Mouse (Mus musculus) liver, embryonic 16.5 days (tissue): Measurements from ENCODE around the gene Fgf8. TPM values are rescaled to one million over a fixed set of nuclear protein-coding genes. Genes with fewer than 3 reads are reported as not detected.

Source experiments
- ATAC-seq: fragments of 200-750 bp; cut with Nextera tagmentation; 2 replicates; pipeline ENCODE4 v1.8.0; 2017; ENCODE audit warnings: low read depth, mild to moderate bottlenecking, moderate number of reproducible peaks, moderate library complexity
- H3K27ac ChIP-seq: fragments of 300-500 bp; sonication (generic); 2 replicates; pipeline ENCODE4 v1.5.1; 2014; ENCODE audit warnings: mild to moderate bottlenecking, low read length
- H3K27me3 ChIP-seq: fragments of 300-500 bp; sonication (generic); 2 replicates; pipeline ENCODE4 v1.6.1; 2014; ENCODE audit warnings: low read depth, low read length, mixed read lengths; ENCODE audit not compliant: control insufficient read depth, insufficient read depth
- H3K36me3 ChIP-seq: fragments of 300-500 bp; sonication (generic); 2 replicates; pipeline ENCODE4 v1.6.1; 2014; ENCODE audit warnings: mild to moderate bottlenecking; ENCODE audit not compliant: control insufficient read depth, insufficient read depth
- H3K4me1 ChIP-seq: fragments of 300-500 bp; sonication (generic); 2 replicates; pipeline ENCODE4 v1.6.1; 2014; ENCODE audit warnings: low read depth, low read length, mixed read lengths; ENCODE audit not compliant: control insufficient read depth
- H3K4me2 ChIP-seq: fragments of 300-500 bp; sonication (generic); 2 replicates; pipeline ENCODE4 v1.6.1; 2014; ENCODE audit warnings: low read depth, low read length, mixed read lengths
- H3K4me3 ChIP-seq: fragments of 300-500 bp; sonication (generic); 2 replicates; pipeline ENCODE4 v1.5.1; 2014; ENCODE audit warnings: low read depth, mild to moderate bottlenecking, low read length
- H3K9ac ChIP-seq: fragments of 300-500 bp; sonication (generic); 2 replicates; pipeline ENCODE4 v1.6.1; 2014; ENCODE audit warnings: low read depth, low read length
- H3K9me3 ChIP-seq: fragments of 300-500 bp; sonication (generic); replicated peaks from 2 replicates; pipeline ENCODE4 v1.6.1; 2016; ENCODE audit warnings: low read length; ENCODE audit not compliant: control insufficient read depth
- WGBS: fragments of 180-500 bp; shearing (Covaris S2); extraction: QIAGEN DNeasy Blood & Tissue Kit; methylation state at CpG from one replicate; pipeline ENCODE4 v1.1.7; 2014; ENCODE audit not compliant: insufficient replicate concordance; 5-methylcytosine and 5-hydroxymethylcytosine counted together
- polyA plus RNA-seq: library from polyadenylated mRNA; unstranded; fragments of >200 nt; fragmentation: Nextera tagmentation; extraction: Ambion mirVana; gene quantifications from 2 replicates; pipeline ENCODE4 v1.2.1, GENCODE M21; 2015

Fgf8 gene
- polyA plus RNA-seq, 1 experiment from 2014 or later, result not detected

DNA sequence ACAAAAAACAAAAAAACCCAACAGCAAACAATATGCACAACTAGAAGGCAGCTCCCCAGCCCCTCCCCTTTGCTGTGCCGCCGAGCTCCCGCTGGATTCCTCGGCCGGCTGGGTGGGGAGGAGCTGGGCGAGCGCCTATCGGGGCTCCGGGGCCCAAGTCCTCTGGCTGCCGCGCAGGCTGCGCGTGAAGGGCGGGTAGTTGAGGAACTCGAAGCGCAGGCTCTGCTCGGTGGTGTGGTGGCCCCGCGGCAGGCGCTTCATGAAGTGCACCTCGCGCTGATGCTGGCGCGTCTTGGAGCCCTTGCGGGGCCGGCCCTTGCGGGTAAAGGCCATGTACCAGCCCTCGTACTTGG is 5.9 kb downstream of the Fgf8 start:
- peaks cover 7% of the 10 kb centered on the region for H3K4me1 ChIP-seq
- H3K4me2 ChIP-seq, result peak overlapping the region; percentile 36; the same call in 1 of the 2 replicates
- H3K4me3 ChIP-seq, result no peak overlapping the region
- ATAC-seq, result peak; percentile 50
- H3K9me3 ChIP-seq, result no peaks in the 10 kb centered on the region
- no peak overlapping the region for H3K27ac ChIP-seq
- peaks cover 93% of the 10 kb centered on the region for H3K27me3 ChIP-seq
- H3K36me3 ChIP-seq, result no peaks in the 10 kb centered on the region
- WGBS, result under 1% methylated on average over 28 of the region's 28 CpGs
- H3K9ac ChIP-seq, result no peak overlapping the region

DNA sequence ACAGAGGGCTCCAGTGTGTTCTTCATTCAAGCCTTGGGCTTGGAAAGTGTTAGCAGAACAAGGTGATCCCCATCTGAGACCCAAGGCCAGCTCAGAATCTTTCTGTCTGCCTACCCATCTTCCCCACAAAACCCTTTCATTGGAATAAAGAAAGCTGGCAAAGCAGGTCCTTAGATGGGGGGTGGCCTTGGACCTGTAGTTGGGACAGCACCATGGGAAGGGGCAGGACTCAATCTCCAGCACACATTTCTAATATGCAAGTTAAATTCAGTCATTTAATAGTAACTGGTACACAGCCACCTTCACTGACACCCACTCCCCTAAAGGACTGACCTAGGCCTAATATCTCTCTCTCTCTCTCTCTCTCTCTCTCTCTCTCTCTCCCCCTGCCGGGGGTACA is 6.5 kb downstream of the Fgf8 start:
- Histone ChIP-seq H3K9ac (no peak overlapping the region), H3K4me3 (no peak overlapping the region), H3K4me2 (no peak overlapping the region), H3K27ac (no peak overlapping the region), H3K9me3 (no peaks in the 10 kb centered on the region), H3K36me3 (no peaks in the 10 kb centered on the region), H3K4me1 (peaks cover 7% of the 10 kb centered on the region), H3K27me3 (peaks cover 89% of the 10 kb centered on the region)
- 53% methylated on average over 1 of the region's 1 CpGs for WGBS
- ATAC-seq, result no peak

DNA sequence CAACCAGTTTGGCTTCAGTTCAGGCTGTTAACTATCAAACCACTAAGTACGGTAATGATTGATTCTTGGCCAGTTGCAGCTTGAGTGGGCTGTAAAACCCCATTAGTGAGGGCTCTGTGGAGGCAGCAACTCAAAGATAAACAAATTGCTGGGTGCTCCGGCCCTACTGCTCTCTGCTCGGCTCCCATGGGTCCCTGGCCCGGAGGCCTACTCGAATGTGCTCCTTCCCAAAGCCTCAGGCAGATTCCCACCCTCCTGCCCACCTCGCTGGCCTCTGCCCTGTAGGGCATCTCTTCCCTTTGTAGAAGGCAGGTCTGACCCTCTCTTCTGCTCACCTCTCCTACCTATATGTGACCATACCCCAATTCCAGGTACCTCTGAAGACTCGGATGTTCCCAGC is 8.0 kb downstream of the Fgf8 start:
- no peak overlapping the region for H3K4me3 ChIP-seq
- H3K9me3 ChIP-seq, result no peaks in the 10 kb centered on the region
- no peak overlapping the region for H3K27ac ChIP-seq
- H3K4me1 ChIP-seq, result peaks cover 7% of the 10 kb centered on the region
- peaks cover 75% of the 10 kb centered on the region for H3K27me3 ChIP-seq
- WGBS, result 48% methylated on average over 7 of the region's 7 CpGs
- H3K9ac ChIP-seq, result no peak overlapping the region
- no peak overlapping the region for H3K4me2 ChIP-seq
- no peak for ATAC-seq
- no peaks in the 10 kb centered on the region for H3K36me3 ChIP-seq

DNA sequence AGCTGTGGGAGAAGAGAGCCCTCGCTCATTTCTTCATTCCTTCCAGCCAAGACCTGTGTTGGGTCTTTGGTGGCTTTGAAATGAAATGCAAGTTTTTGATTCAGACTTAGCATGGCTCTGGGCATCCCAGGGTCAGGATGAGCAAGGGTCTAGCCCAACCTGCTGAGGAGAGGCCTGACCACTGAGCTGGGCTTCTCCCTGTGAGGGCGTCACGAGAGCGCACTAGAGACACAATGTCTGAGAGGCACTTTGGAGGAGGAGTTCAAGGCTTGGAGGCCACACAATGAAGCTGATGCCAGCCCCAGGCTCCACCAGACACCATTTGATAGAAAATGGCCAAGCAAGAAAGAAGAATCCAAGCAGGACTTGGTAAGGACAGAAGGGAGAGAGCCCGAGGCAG is 8.5 kb downstream of the Fgf8 start:
- no peaks in the 10 kb centered on the region for H3K36me3 ChIP-seq
- no peak overlapping the region for H3K4me2 ChIP-seq
- H3K27me3 ChIP-seq, result peaks cover 70% of the 10 kb centered on the region
- no peak overlapping the region for H3K9ac ChIP-seq
- 69% methylated on average over 5 of the region's 5 CpGs for WGBS
- H3K4me3 ChIP-seq, result no peak overlapping the region
- H3K27ac ChIP-seq, result no peak overlapping the region
- no peaks in the 10 kb centered on the region for H3K9me3 ChIP-seq
- no peak for ATAC-seq
- H3K4me1 ChIP-seq, result peaks cover 7% of the 10 kb centered on the region

DNA sequence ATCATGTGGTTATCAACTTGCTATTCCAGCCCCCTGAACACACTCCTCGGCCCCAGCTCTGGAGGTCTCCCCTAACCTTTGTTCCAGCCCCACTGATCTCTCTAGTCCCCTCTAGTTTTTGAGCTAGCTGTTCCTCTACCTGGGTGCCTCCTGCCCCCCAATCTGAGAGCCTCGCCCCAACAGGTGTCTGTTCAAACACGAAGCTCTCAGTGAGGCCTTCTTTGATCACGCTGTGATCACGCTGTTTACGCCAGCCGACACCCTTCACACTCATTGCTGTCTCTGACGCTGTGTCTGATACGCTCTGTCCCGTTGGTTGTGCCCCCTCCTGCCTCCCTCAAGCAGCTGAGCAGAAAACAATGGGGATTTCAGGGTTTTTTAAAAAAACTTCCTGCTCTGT is 9.2 kb downstream of the Fgf8 start:
- H3K9ac ChIP-seq, result no peak overlapping the region
- H3K9me3 ChIP-seq, result no peaks in the 10 kb centered on the region
- no peak overlapping the region for H3K4me2 ChIP-seq
- H3K4me3 ChIP-seq, result no peak overlapping the region
- H3K27me3 ChIP-seq, result peaks cover 63% of the 10 kb centered on the region
- H3K36me3 ChIP-seq, result no peaks in the 10 kb centered on the region
- no peak overlapping the region for H3K27ac ChIP-seq
- WGBS, result 31% methylated on average over 10 of the region's 10 CpGs
- H3K4me1 ChIP-seq, result peaks cover 7% of the 10 kb centered on the region
- no peak for ATAC-seq

DNA sequence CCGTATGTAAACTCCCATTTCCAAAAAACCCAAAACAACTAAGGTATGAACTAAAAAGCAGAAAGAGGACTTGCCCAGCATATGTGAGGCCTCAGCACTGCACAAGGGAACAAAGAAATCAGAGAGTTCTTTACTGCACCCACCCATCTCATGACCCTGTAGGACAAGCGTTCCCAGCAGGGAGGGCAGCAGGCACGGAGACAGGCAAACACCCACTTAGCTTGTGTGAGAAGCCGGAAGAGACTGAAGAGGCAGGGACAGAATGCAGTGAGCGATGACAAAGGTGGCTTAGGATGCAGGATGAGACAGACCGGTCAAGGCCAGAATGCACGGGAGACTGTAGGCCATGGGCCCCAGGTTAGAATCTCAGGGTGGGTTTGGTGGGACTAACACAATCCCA is 11.1 kb downstream of the Fgf8 start:
- Histone ChIP-seq H3K9me3 (no peaks in the 10 kb centered on the region), H3K27ac (no peak overlapping the region), H3K36me3 (no peaks in the 10 kb centered on the region), H3K27me3 (peaks cover 44% of the 10 kb centered on the region), H3K4me2 (no peak overlapping the region), H3K4me3 (no peak overlapping the region), H3K9ac (no peak overlapping the region), H3K4me1 (no peaks in the 10 kb centered on the region)
- no peak for ATAC-seq
- 73% methylated on average over 7 of the region's 7 CpGs for WGBS

DNA sequence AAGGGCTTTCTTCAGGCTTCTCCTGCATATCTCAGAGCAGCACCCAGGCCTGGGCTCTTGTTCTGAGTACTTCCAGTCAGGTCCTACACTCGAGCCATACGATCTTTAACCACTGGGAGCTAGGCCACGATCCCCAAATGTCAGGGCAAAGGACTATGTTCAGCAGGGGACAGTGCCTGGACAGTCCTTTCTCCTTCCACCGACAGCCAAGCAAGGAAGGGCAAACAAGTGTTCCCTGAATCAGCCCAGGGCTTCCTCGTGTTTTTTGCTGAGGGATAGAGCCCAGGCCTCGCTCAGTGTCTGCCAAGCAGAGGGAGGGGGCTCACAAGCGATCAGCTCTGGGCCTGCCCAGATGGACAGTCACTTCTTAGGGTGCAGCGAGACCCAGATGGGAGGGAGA is 12.7 kb downstream of the Fgf8 start:
- H3K4me1 ChIP-seq, result no peaks in the 10 kb centered on the region
- no peak for ATAC-seq
- H3K27ac ChIP-seq, result no peak overlapping the region
- no peak overlapping the region for H3K4me2 ChIP-seq
- WGBS, result 52% methylated on average over 8 of the region's 8 CpGs
- H3K27me3 ChIP-seq, result peaks cover 30% of the 10 kb centered on the region
- H3K36me3 ChIP-seq, result no peaks in the 10 kb centered on the region
- H3K9ac ChIP-seq, result no peak overlapping the region
- H3K4me3 ChIP-seq, result no peak overlapping the region
- H3K9me3 ChIP-seq, result no peaks in the 10 kb centered on the region

DNA sequence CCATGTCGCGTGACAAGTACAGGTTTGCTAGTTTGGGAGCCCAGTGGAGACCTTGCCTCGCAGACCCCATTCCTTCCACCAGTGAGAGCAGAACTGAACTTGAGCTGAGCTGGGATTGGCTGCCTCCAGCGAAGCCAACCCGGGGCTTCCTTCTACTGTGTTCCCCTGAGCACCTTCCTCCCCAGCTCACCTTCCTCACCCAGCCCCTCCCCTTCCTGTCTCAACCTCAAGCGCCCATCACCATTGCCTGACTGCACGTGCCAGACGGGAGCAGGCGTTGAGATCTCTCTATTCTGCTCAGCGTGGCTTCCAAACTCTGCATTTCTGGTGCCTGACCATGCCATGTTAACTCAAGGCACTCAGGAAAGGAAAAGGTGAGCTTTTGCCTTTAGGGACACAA is 15.5 kb downstream of the Fgf8 start:
- no peaks in the 10 kb centered on the region for H3K9me3 ChIP-seq
- H3K36me3 ChIP-seq, result no peaks in the 10 kb centered on the region
- H3K4me3 ChIP-seq, result no peak overlapping the region
- H3K27ac ChIP-seq, result no peak overlapping the region
- no peaks in the 10 kb centered on the region for H3K4me1 ChIP-seq
- peaks cover 6% of the 10 kb centered on the region for H3K27me3 ChIP-seq
- no peak overlapping the region for H3K9ac ChIP-seq
- WGBS, result 45% methylated on average over 10 of the region's 10 CpGs
- ATAC-seq, result no peak
- H3K4me2 ChIP-seq, result no peak overlapping the region

DNA sequence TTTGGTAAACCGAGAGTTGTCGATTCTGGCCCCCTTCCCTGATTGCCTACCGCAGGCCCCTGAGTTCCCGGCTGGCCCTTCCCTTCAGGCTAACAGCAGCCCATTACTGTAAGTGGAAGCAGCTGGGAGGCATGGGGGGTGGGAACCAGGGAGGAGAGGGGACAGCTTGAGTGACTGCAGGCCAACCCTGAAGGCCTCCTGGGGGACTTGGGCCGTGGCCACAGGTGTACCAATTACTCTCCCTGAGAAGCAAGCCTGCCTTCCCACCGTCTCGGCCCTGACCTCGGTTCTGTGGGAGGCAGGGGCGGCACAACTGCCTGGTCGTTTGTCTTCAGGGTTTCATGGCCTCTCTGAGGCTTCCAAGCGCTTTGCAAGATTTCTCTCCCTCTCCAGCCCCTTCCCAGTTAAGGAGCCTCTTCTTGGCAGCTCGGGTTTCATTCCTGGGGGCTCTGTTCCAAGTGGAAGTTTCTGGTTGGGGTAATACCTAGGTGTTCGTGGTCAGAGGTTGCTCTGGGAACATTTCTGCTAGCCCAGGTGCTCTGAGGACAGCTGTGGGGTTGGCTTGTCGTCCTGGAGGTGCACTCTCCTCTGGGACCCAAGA is 16.9 kb downstream of the Fgf8 start:
- Histone ChIP-seq H3K9me3 (no peaks in the 10 kb centered on the region), H3K36me3 (no peaks in the 10 kb centered on the region), H3K9ac (no peak overlapping the region), H3K4me2 (no peak overlapping the region), H3K27me3 (no peaks in the 10 kb centered on the region; the same call in 1 of the 2 replicates), H3K4me3 (no peak overlapping the region), H3K4me1 (no peaks in the 10 kb centered on the region), H3K27ac (no peak overlapping the region)
- no peak for ATAC-seq
- WGBS, result 42% methylated on average over 14 of the region's 14 CpGs
